Mouse (Mus musculus): ENCODE measurements around the gene C1qa. TPM values are rescaled to one million over a fixed set of nuclear protein-coding genes. Genes with fewer than 3 reads are reported as not detected.

Gene C1qa
- polyA plus RNA-seq, 1 experiment from 2014 or later, result 123 TPM

DNA sequence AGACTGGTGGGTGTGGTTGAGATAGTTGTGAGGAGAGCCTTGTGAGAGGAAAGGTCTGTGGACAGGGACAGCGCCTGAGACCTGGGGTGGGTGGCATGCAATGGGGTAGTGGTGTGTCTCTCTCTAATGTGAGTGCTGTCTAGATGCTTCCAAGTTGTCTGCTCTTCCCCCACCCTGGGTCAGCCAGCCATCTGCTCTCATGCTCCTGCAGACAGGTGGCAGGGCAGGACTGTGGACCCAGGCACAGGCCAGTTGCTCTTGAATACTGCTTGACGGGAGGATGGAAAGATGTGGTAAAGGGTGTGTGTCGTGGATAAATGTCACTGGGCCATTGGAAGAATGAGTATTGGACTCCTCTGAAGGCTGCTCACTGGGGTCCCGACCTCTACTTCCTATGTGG, 38.7 kb upstream of the C1qa start:
- TF ChIP-seq CTCF (IDR thresholded peaks at IDR 0.05; ENCODE audit: low read depth) (no peak), EP300 (IDR thresholded peaks at IDR 0.05; ENCODE audit: low read depth) (no peak)
- H3K4me1 ChIP-seq (ENCODE audit: insufficient read depth), result no peaks in the 10 kb centered on the region
- no peak overlapping the region for H3K4me2 ChIP-seq (ENCODE audit: low read depth, low read length)
- no peak overlapping the region for H3K4me3 ChIP-seq (ENCODE audit: low read depth, low read length)
- no peaks in the 10 kb centered on the region for H3K36me3 ChIP-seq (replicated peaks; ENCODE audit: insufficient read depth, low read length)
- H3K27me3 ChIP-seq (ENCODE audit: insufficient read depth, low read length), result peaks cover 5% of the 10 kb centered on the region
- ATAC-seq (no peak), DNase-seq (no peak)
- no peak overlapping the region for H3K9ac ChIP-seq (replicated peaks)
- H3K9me3 ChIP-seq (ENCODE audit: low read length), result no peaks in the 10 kb centered on the region
- 68% methylated on average over 4 of the region's 4 CpGs for WGBS (ENCODE audit: insufficient replicate concordance)
- no peak overlapping the region for H3K27ac ChIP-seq (ENCODE audit: low read depth)

DNA sequence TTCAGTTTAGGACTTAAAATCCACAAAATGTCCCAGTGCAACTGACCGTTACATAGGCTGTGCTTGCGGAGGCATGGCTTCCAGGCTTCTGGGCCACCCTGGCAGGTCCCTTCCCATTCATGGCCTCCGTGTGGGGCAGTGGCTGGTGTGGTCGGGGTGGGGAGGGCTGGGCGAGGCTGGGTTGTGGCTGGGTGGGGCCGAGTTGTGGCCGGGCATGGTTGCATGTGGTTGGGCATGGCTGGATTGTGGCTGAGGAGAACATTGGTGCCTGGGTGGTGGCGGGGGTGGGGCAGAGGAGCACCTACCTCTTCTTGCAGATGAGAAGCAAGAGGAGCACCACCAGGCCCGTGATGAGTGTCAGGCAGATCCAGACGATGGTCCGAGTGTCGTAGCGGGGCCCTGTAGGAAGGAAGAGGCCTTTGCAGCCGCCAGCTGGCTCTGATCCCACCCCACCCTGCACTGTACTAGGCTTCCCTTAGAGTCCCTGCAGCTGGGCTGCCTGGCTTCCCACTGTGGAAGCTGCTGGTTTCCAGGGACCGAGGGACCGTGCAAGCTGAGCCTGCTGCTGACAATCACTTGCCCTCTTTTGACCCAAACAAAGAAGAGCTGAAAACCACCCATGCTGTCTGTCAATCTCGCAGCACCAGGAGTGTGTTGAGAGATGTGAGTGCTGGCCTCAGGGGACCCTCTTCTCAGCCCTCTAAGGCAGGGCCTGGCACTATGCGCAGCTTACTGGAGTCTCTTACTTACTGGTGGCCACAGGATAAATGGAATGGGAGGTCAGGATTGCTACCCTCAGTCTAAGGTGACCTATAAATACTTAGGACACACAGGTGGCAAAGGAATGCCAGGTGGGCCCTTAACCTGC, 36.4 kb upstream of the C1qa start:
- no peaks in the 10 kb centered on the region for H3K9me3 ChIP-seq (ENCODE audit: low read length)
- no peak overlapping the region for H3K27ac ChIP-seq (ENCODE audit: low read depth)
- H3K9ac ChIP-seq (replicated peaks), result no peak overlapping the region
- H3K36me3 ChIP-seq (replicated peaks; ENCODE audit: insufficient read depth, low read length), result no peaks in the 10 kb centered on the region
- DNase-seq, result peak; percentile 49
- peak; percentile 47 for ATAC-seq
- H3K4me1 ChIP-seq (ENCODE audit: insufficient read depth), result no peaks in the 10 kb centered on the region; the same call in 1 of the 2 replicates
- 40% methylated on average over 18 of the region's 18 CpGs for WGBS (ENCODE audit: insufficient replicate concordance)
- H3K4me2 ChIP-seq (ENCODE audit: low read depth, low read length), result 0 out of 2 replicates have a peak overlapping the region, but pooled peaks have one; percentile 0
- TF ChIP-seq CTCF (IDR thresholded peaks at IDR 0.05; ENCODE audit: low read depth) (no peak), EP300 (IDR thresholded peaks at IDR 0.05; ENCODE audit: low read depth) (no peak)
- no peak overlapping the region for H3K4me3 ChIP-seq (ENCODE audit: low read depth, low read length)
- H3K27me3 ChIP-seq (ENCODE audit: insufficient read depth, low read length), result 0 out of 2 replicates have a peak, but pooled peaks cover 2% of the 10 kb centered on the region

DNA sequence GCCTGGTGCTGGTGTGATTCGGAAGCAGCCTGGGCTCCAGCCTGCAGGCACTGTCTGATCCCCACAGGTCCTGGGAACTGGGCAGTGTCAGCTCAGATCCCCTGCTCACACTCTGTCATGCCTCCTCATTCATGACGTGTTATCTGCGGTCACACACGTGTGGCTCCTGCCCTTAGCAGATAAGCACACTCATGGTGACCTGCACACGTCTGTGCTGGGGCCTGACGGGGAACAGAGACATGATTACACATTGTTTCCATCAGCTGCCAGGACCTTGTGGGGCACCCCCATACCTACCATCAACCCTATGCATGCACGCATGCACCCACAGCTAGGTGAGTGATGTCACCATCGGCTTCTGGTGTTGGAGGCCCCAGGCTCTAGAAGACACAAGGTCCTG, 31.9 kb upstream of the C1qa start:
- Histone ChIP-seq H3K9me3 (ENCODE audit: low read length) (no peaks in the 10 kb centered on the region), H3K4me3 (ENCODE audit: low read depth, low read length) (no peak overlapping the region), H3K27ac (ENCODE audit: low read depth) (peak overlapping the region; percentile 51; the same call in 1 of the 2 replicates), H3K4me2 (ENCODE audit: low read depth, low read length) (peak overlapping the region; percentile 35; the same call in 1 of the 2 replicates), H3K36me3 (replicated peaks; ENCODE audit: insufficient read depth, low read length) (no peaks in the 10 kb centered on the region), H3K4me1 (ENCODE audit: insufficient read depth) (no peaks in the 10 kb centered on the region; the same call in 1 of the 2 replicates), H3K9ac (replicated peaks) (no peak overlapping the region), H3K27me3 (ENCODE audit: insufficient read depth, low read length) (0 out of 2 replicates have a peak, but pooled peaks cover 2% of the 10 kb centered on the region)
- ATAC-seq (peak; percentile 96), DNase-seq (peak; percentile 56)
- TF ChIP-seq EP300 (IDR thresholded peaks at IDR 0.05; ENCODE audit: low read depth) (peak; percentile 92), CTCF (IDR thresholded peaks at IDR 0.05; ENCODE audit: low read depth) (no peak)
- WGBS (ENCODE audit: insufficient replicate concordance), result 54% methylated on average over 8 of the region's 8 CpGs

- H3K4me2 ChIP-seq (ENCODE audit: low read depth, low read length), result no peak overlapping the region
- no peaks in the 10 kb centered on the region; the same call in 1 of the 2 replicates for H3K4me1 ChIP-seq (ENCODE audit: insufficient read depth)
- WGBS (ENCODE audit: insufficient replicate concordance), result 19% methylated on average over 5 of the region's 5 CpGs
- no peaks in the 10 kb centered on the region for H3K9me3 ChIP-seq (ENCODE audit: low read length)
- no peak overlapping the region for H3K4me3 ChIP-seq (ENCODE audit: low read depth, low read length)
- 0 out of 2 replicates have a peak, but pooled peaks cover 11% of the 10 kb centered on the region for H3K27me3 ChIP-seq (ENCODE audit: insufficient read depth, low read length)
- ATAC-seq (no peak), DNase-seq (no peak)
- no peak overlapping the region for H3K9ac ChIP-seq (replicated peaks)
- no peak overlapping the region for H3K27ac ChIP-seq (ENCODE audit: low read depth)
- H3K36me3 ChIP-seq (replicated peaks; ENCODE audit: insufficient read depth, low read length), result no peaks in the 10 kb centered on the region
- peak; percentile 80 for TF ChIP-seq CTCF (IDR thresholded peaks at IDR 0.05; ENCODE audit: low read depth)
- TF ChIP-seq EP300 (IDR thresholded peaks at IDR 0.05; ENCODE audit: low read depth), result no peak
Measured at GRCm38 (mm10) chr4:136928928-136929327, 30.3 kb upstream of the C1qa start.

DNA sequence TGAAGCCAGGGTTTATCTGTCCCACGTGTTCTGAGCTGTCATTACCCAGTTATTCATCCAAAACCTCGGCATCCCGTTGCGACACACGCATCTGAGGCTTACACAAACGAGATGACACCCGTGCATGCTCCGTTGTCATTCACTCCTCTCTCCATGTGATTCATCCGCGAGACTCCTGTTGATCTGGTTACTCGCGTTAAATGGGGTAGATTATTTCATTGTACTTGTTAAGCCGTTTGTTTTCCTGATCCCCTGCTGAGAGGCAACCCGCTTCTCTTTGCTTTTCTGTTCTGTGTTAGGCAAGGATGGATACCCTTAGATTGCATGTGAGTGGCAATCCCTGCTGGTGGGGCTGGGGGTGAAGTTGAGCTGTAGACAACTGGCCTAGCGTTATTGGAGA, 27.2 kb upstream of the C1qa start:
- H3K27me3 ChIP-seq (ENCODE audit: insufficient read depth, low read length), result 0 out of 2 replicates have a peak, but pooled peaks cover 9% of the 10 kb centered on the region
- H3K9ac ChIP-seq (replicated peaks), result no peak overlapping the region
- H3K4me2 ChIP-seq (ENCODE audit: low read depth, low read length), result no peak overlapping the region
- no peak overlapping the region for H3K4me3 ChIP-seq (ENCODE audit: low read depth, low read length)
- no peak for DNase-seq
- no peak for ATAC-seq
- no peaks in the 10 kb centered on the region; the same call in 1 of the 2 replicates for H3K4me1 ChIP-seq (ENCODE audit: insufficient read depth)
- H3K9me3 ChIP-seq (ENCODE audit: low read length), result no peaks in the 10 kb centered on the region
- no peak for TF ChIP-seq EP300 (IDR thresholded peaks at IDR 0.05; ENCODE audit: low read depth)
- no peak for TF ChIP-seq CTCF (IDR thresholded peaks at IDR 0.05; ENCODE audit: low read depth)
- no peak overlapping the region for H3K27ac ChIP-seq (ENCODE audit: low read depth)
- H3K36me3 ChIP-seq (replicated peaks; ENCODE audit: insufficient read depth, low read length), result no peaks in the 10 kb centered on the region
- 25% methylated on average over 15 of the region's 15 CpGs for WGBS (ENCODE audit: insufficient replicate concordance)

- no peaks in the 10 kb centered on the region for H3K4me1 ChIP-seq (ENCODE audit: insufficient read depth)
- H3K4me2 ChIP-seq (ENCODE audit: low read depth, low read length), result no peak overlapping the region
- 0 out of 2 replicates have a peak, but pooled peaks cover 9% of the 10 kb centered on the region for H3K27me3 ChIP-seq (ENCODE audit: insufficient read depth, low read length)
- ATAC-seq, result no peak
- no peaks in the 10 kb centered on the region for H3K36me3 ChIP-seq (replicated peaks; ENCODE audit: insufficient read depth, low read length)
- peak; percentile 76 for DNase-seq
- WGBS (ENCODE audit: insufficient replicate concordance), result 4% methylated on average over 6 of the region's 6 CpGs
- H3K9ac ChIP-seq (replicated peaks), result no peak overlapping the region
- no peak overlapping the region for H3K4me3 ChIP-seq (ENCODE audit: low read depth, low read length)
- TF ChIP-seq CTCF (IDR thresholded peaks at IDR 0.05; ENCODE audit: low read depth) (no peak), EP300 (IDR thresholded peaks at IDR 0.05; ENCODE audit: low read depth) (no peak)
- no peak overlapping the region for H3K27ac ChIP-seq (ENCODE audit: low read depth)
- H3K9me3 ChIP-seq (ENCODE audit: low read length), result no peaks in the 10 kb centered on the region
Measured at GRCm38 (mm10) chr4:136924529-136924928, 25.9 kb upstream of the C1qa start.
